Mouse (Mus musculus) hindbrain, embryonic 11.5 days (tissue): Measurements from ENCODE around the gene Tnfsf18. TPM values are rescaled to one million over a fixed set of nuclear protein-coding genes. Genes with fewer than 3 reads are reported as not detected.

Experiments
- ATAC-seq: fragments of 200-750 bp; cut with Nextera tagmentation; 2 replicates; pipeline ENCODE4 v1.8.0; 2017; ENCODE audit warnings: mild to moderate bottlenecking, moderate TSS enrichment, moderate library complexity; ENCODE audit not compliant: low FRiP score
- DNase-seq: peaks from one replicate; pipeline ENCODE4 v3.0.0-alpha.2; 2015; ENCODE audit warnings: low spot score
- H3K27ac ChIP-seq: fragments of 300-500 bp; sonication (generic); 2 replicates; pipeline ENCODE4 v1.5.1; 2014; ENCODE audit warnings: mild to moderate bottlenecking, low read depth, low read length
- H3K27me3 ChIP-seq: fragments of 300-500 bp; sonication (generic); 2 replicates; pipeline ENCODE4 v1.6.1; 2014; ENCODE audit warnings: mild to moderate bottlenecking, low read length, moderate library complexity, mixed read lengths; ENCODE audit not compliant: control insufficient read depth, insufficient read depth
- H3K36me3 ChIP-seq: fragments of 300-500 bp; sonication (generic); 2 replicates; pipeline ENCODE4 v1.6.1; 2014; ENCODE audit warnings: mild to moderate bottlenecking, low read length, moderate library complexity, mixed read lengths; ENCODE audit not compliant: control insufficient read depth, insufficient read depth
- H3K4me1 ChIP-seq: fragments of 300-500 bp; sonication (generic); replicated peaks from 2 replicates; pipeline ENCODE4 v1.6.1; 2014; ENCODE audit warnings: low read length, mixed read lengths; ENCODE audit not compliant: control insufficient read depth, insufficient read depth
- H3K4me2 ChIP-seq: fragments of 300-500 bp; sonication (generic); replicated peaks from 2 replicates; pipeline ENCODE4 v1.6.1; 2014; ENCODE audit warnings: mild to moderate bottlenecking, low read depth, low read length
- H3K4me3 ChIP-seq: fragments of 300-500 bp; sonication (generic); 2 replicates; pipeline ENCODE4 v1.5.1; 2014; ENCODE audit warnings: low read depth, low read length
- H3K9ac ChIP-seq: fragments of 300-500 bp; sonication (generic); 2 replicates; pipeline ENCODE4 v1.6.1; 2014; ENCODE audit warnings: low read depth, low read length
- H3K9me3 ChIP-seq: fragments of 300-500 bp; sonication (generic); 2 replicates; pipeline ENCODE4 v1.6.1; 2016; ENCODE audit warnings: low read length; ENCODE audit not compliant: control insufficient read depth
- WGBS: fragments of 180-500 bp; shearing (Covaris S2); extraction: QIAGEN DNeasy Blood & Tissue Kit; methylation state at CpG from one replicate; pipeline ENCODE4 v1.1.7; 2014; 5-methylcytosine and 5-hydroxymethylcytosine counted together
- polyA plus RNA-seq: library from polyadenylated mRNA; unstranded; fragments of >200 nt; fragmentation: Nextera tagmentation; extraction: Ambion mirVana; gene quantifications from 2 replicates; pipeline ENCODE4 v1.2.1, GENCODE M21; 2014

The Tnfsf18 gene
- polyA plus RNA-seq, 1 experiment from 2014 or later = not detected

GRCm38 (mm10) chr1:161550596-161551095 lies 56.2 kb downstream of the Tnfsf18 start:
- no peak overlapping the region for H3K4me2 ChIP-seq
- 85% methylated on average over 5 of the region's 5 CpGs for WGBS
- H3K4me3 ChIP-seq = no peak overlapping the region
- no peaks in the 10 kb centered on the region for H3K9me3 ChIP-seq
- ATAC-seq (no peak), DNase-seq (no peak)
- no peak overlapping the region for H3K27ac ChIP-seq
- no peaks in the 10 kb centered on the region for H3K4me1 ChIP-seq
- no peaks in the 10 kb centered on the region for H3K27me3 ChIP-seq
- H3K36me3 ChIP-seq = no peaks in the 10 kb centered on the region
- no peak overlapping the region for H3K9ac ChIP-seq

DNA sequence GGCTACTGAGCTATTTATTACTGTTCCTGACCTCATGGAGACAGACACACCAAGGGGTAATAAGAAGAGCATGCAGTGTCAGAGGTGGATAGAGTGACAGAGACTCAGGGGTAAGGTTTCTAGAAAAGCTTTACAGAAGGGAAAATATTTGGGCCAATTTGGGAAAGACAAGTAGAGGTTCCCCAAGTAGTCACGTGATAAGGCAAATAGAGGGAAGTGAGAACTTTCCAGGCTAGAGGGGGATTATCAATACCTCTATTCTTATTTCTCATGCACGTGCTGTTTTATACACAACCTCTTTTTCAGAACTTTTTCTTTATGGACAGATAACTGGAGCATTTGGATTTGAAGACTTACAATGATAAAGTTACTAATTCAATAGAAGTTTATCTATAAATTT lies 57.6 kb downstream of the Tnfsf18 start:
- H3K4me1 ChIP-seq = no peaks in the 10 kb centered on the region
- H3K9me3 ChIP-seq = no peaks in the 10 kb centered on the region
- H3K27me3 ChIP-seq = no peaks in the 10 kb centered on the region
- no peak overlapping the region for H3K27ac ChIP-seq
- no peak for ATAC-seq
- no peaks in the 10 kb centered on the region for H3K36me3 ChIP-seq
- no peak overlapping the region for H3K4me3 ChIP-seq
- DNase-seq = no peak
- no peak overlapping the region for H3K4me2 ChIP-seq
- 83% methylated on average over 2 of the region's 2 CpGs for WGBS
- H3K9ac ChIP-seq = no peak overlapping the region

Other genes with a start within 250 kb of the Tnfsf18 start
- gene Prdx6, start 243.4 kb upstream of the Tnfsf18 start, polyA plus RNA-seq = 451 and 491 TPM in 2 replicates
- gene Tnfsf4, start 99.2 kb upstream of the Tnfsf18 start, polyA plus RNA-seq = not detected in 2 replicates